Mouse (Mus musculus) CD8-positive naive resting alpha-beta T cell, adult 2 months (primary cell): ENCODE results near the gene Ccdc103.

Experiments used
- DNase-seq, 2 experiments: peaks; one replicate each; pipeline ENCODE4 v3.0.0; 2022; ENCODE audit warnings: low read depth in 2 of 2, low spot score in 2 of 2

The Ccdc103 gene

DNA sequence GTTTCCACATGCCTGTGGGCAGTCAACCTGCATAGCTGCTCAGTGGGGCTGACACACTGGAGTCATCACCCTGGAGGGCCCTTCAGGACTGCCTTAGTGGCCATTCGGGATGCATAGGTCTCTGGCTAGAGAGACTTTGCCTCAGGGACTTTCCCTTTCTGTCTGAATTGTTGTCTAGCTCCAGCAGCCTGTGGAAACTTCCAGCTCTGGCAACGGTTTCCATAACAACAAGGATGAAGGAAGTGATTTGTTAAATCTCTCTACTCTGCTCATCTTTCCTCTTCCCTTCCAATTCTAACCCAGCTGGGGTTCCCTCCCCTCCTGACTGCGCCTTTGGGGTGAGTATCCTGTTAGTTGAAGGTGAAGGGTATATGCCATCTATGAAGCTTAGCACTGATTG, 7.1 kb downstream of the Ccdc103 start:
- DNase-seq = no peak

DNA sequence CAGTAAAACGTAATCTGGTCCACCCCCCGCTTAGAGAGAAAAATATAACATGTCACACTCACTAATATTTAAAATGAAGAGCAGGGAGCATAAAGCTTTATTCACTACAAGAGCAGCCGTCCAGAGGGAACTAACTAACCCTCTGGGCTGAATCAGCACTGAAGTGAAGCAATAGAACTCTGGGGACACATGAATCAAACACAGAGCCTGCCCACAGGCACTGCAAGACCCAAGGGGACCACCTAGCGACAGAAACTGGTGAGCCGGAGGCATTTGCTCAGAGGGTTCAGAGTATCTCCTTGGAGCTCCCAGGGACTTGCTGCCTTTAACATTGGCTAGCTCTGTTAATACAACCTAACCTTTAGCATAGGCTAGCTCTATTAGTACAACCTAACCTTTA, 9.1 kb downstream of the Ccdc103 start:
- no peak for DNase-seq

DNA sequence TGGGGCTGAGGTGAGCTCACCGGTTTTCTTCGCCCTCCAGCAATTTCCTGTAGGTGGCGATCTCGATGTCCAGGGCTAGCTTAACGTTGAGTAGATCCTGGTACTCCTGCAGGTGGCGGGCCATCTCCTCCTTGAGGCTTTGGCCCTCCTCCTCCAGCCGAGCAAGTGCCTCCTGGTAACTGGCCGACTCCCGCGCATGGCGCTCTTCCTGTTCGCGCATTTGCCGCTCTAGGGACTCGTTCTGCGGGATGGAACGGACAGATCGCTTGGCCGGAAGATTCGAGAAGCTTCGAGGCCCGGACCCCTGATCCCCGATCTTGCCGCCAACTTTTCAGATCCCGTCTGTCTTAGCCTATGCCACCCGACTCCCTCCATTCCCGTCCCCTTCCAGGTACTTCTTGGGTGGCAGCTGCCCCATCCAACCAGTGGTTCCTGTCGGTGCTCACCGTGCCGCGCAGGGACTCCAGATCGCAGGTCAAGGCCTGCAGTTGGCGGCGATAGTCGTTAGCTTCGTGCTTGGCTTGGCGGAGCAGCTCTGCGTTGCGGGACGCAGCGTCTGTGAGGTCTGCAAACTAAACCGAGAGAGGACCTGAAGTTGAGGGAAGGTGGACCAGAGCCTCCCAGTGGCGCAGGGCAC, 12.1 kb downstream of the Ccdc103 start:
- peak; percentile 28 to 39 for DNase-seq

DNA sequence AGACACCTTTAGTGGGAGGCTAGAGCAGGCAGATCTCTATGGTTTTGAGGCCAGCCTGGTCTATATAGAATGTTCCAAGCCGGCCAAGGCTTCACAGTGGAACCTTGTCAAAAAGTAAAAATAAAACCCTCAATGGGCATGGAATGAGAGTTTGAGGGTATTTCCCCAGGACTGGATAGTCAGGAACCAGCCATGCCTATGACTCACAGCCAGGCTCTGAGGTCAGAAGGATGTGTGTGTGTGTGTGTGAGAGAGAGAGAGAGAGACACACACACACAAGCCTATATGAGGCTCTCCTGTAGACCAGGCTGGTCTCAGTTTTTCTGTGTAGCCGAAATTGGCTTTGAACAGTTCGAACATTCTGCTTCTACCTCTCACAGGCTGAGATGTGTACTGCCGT, 13.7 kb downstream of the Ccdc103 start:
- DNase-seq = no peak

DNA sequence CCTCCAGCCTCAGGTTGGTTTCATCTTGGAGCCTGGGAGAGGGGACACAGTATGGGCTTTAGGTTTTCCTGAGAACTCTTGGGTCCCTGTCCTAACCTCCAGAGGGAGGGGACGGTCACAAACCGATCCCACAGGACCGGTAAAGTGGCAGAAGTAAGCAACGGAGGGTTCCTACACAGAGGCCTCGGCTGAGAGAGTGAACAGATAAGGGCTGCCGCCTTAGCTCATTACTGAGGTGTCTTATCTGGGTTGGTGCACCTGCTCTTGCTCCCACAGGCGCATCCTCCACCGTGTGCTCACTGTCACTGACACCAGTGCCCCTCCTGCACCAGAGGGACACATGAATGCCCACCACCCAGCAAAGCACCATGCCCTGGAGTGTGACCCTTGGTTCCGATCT, 14.8 kb downstream of the Ccdc103 start:
- DNase-seq = no peak

DNA sequence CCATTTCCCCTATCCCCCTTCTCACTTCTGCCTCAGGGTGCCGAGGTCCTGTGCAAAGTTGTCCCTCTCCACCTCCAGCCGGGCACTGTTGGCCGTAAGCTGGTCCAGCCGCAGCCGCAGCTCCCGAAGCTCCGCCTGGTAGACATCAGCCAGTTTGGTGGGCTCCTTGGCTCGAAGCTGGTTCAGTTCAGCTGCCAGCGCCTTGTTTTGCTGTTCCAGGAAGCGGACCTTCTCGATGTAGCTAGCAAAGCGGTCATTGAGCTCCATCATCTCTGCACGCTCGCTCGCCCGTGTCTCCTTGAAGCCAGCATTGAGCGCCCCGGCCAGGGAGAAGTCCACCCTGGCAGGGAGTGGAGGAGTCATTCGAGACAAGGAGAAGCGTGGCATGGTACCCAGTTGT, 15.6 kb downstream of the Ccdc103 start:
- DNase-seq = no peak

DNA sequence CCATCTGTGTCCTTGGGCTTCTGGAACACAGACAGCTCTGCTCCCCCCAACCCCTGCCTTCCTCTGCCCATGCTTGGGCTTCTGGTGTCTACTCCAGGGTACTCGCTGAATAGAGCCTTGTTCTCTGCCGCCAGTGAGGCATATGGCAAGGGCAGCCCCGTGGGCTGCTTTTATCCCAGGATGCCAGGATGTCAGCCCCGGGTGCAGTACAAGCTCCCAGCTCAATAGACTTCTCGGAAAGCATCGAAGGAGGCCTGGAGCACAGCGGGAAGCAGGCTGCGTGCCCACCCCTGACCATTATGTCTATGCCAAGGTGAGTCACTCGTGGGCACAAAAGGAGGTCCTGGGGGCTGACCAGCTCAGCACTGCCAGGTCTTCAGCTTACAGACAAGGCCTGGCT, 17.4 kb downstream of the Ccdc103 start:
- no peak for DNase-seq

DNA sequence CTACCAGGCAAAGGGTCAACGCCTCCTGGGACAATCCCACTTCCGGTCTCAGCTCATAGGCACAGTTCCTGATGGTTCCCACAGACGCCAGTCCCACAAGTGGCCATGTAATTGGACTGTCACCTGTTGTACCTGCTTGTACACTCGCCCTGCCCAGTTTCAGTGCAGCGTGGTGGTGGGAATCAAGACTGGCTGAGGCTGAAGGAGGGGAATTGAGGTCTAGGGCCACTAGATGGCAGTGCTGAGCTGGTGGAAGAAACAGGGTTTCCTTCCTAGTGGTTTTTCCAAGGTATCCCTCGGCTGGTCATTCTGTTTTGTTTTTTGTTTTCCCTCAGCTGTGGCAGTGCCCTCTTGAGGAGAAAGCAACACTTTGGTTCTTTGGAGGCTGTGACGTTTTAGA, 19.8 kb downstream of the Ccdc103 start, which contains the start of gene Gfap:
Gfap (minus strand) TSS at position 150 of the 400 bp plus-strand sequence.
- DNase-seq = peak; percentile 29 to 43

DNA sequence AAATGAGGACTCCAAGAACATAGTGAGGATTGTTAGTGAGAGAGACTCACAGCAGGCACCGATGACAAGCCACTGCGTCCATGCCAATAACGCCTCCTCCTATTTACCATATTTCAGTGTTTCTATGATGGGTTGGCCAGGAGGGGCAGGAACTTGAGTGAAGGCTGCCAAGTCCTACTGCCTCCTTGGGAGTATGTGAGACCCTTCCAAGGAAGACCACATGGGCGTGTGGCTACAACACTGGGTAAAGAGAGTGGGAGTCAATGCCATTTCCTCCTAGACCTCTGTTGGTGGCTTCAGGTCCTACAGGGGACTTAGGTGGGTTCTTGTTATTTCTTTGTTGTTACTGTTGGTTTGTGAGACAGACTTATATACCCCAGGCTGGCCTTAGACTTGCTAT, 20.2 kb downstream of the Ccdc103 start:
- DNase-seq = no peak

DNA sequence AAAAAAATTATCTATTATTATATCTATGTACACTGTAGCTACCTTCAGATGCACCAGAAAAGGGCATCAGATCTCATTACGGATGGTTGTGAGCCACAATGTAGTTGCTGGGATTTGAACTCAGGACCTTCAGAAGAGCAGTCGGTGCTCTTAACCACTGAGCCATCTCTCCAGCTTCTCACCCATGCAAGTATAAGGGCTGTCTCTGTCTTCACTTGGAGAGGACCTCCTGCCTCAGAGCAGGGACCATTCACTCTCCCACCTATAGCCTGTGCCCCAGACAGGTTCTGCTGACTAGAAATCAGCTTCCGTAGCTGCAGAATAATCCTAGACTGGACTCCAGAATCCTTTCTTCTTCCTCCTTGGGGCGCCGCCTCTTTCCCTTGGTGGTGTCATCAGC, 21.1 kb downstream of the Ccdc103 start:
- no peak for DNase-seq

DNA sequence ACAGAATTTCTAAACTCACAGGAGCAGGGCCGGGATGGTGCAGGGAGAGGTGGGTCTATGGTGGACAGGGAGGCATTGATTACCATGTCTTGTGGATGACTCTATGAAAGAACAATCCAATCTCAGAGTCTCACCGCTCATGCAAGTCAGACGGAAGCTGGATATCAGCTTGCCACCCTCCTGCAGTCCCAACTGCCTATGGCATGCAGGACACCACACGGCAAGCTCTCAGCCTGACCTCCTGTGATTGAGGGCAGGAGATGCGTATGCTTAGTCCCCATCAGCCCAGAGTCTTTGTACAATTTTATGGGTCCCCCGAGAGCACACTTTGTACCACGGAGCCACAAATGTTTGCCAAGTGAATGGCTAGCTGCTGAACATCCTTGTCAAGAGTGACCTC, 22.6 kb downstream of the Ccdc103 start:
- DNase-seq = no peak

DNA sequence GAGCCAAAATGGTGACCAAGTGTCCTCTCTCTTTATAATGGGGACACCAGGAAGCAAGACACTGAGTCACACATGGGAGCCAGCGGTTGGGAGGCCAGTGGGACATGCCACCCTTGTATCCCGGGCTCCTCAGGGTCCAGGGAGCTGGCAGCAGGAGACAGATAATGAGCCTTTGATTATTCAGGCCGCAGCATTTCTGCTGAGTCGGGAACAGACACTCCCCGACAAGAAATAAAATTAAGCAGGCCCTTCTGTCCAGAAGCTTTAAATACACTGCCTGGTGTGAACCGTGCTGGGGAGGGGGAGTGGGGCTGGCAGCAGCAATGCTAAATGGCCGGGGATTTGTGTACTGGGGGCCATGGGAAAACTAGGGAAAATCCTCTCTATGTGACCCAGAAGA, 30.4 kb downstream of the Ccdc103 start:
- DNase-seq = no peak

DNA sequence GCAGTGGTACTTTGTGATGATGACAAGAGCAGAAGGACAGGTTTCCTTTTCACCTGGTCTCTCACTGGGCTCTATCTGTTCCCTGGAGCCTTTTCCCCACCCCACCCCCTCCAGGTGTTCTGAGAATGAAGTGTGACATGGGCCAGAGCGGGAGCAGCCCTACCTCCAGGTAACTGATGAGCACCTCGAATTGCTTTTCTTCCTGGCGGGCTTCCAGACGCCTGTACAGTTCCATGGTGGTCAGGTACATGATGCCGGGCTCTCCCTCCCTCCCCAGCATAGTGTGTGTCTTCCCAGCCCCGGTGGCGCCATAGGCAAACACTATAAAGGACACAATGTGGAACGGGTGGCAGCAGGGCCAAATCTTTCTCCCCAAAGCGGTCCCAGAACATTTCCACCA, 34.4 kb downstream of the Ccdc103 start:
- DNase-seq = no peak

DNA sequence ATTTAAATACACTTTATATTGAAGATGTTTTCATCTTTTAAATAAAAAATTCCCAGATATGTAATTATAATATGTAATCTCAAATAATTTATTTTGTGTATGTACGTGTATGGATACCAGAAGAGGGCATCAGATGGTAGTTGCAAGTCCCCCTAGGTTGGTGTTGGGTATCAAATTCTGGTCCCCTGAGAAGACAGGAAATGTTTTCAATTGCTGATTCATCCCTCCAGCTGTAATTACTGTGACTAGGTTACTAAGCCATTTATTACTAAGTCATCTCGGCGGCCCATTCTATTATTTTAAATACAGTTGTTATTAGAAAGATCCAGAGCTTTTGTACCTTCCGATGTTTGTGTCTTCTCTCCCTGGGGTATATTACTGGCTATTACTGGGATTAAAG, 37.1 kb downstream of the Ccdc103 start:
- no peak for DNase-seq

DNA sequence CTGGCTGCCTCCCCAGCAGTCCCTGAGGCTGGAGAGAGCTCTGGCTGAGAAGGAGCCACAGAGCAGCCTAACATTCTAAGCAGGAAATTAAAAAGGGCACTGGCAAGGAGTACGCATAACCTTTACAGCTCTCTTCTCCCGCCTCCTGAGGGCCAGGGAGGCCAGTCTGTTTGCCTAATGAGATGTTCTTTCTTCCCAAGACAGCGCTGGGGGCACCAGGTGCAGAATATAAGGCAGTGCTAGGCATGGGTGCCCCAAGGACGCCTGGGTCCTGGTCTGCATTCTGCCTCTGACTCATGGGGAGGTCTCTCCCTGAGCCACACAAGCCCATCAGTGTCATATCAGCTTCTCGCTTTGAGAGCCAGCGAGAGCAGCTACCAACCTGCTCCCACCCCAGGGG, 40.5 kb downstream of the Ccdc103 start:
- DNase-seq = no peak

DNA sequence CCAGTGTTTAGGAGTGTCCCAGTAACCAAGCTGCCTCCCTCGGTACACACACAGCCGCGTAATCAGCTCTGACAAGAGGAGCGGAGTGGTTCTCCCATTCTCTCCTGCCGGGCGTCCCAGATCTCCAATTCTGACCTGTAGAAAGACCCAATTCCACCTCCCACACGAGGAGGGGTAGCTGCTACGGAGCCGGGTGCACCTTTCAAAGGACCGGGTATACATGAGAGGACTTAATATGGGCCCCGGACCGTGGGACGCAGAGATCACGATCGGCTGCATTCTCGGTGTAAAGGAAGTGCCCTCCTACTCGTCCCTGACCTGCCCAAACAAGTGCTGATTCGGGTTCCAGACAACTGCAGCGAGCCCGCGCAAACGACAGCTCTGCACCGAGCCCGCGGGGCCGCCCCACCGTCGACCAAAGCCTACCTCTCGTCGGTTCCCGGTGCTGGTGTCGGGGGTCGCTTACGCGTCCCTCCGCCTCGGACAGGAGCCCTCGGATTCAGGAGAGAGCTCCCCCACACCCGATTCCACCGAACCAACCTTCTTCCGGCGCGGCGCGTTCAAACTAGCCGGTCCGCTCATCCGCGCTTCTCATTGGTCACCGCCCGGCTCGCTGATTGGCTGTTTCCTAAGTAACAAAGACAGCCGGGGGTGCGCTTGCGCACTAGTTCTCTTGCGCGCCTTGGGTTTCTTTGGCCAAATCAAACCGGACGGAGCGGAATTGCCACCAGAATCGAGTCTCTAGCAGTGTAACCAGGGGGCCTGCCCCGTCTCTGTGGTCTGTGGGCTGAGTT, 43.8 kb downstream of the Ccdc103 start, which contains the start of gene Kif18b:
Kif18b (minus strand) TSS at position 568 of the 794 bp plus-strand sequence.
- peak; percentile 74 to 81 for DNase-seq

DNA sequence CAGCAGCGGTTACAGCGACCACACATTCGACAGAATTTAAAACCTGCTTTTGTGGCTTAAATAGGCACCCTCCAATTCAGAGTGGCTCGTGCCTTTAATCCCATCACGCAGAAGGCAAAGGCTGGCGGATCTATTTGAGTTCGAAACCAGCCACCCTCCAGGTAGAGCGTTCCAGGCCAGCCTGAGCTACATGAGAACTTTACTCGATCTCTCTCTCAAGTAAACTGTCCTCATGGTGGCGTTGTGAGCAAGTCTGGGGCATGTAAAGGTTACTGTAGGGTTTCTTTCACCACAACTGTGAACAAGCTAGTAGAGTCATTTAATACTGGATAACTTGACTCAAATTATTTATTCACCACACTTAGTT, 44.3 kb downstream of the Ccdc103 start:
- peak in 1 of 2 experiments; percentile 68 for DNase-seq

DNA sequence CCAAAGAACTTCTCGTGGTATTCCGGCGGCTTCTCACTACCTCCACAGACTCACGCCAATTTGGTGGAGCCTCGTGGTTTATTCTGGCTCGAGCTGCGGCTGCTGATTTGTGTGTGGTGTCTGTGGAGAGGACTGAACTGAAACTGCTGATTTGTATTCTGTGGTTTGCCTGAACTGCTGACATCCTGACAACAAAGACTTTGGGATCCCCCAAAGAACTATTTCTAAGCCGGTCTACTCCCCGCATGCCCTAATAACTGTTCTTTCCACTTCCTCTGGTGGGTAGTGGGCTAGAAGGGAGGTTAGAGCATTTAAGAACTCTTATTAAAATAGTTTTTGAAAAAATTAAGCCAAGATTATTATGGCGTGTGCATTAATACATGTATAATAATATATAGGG, 49.7 kb downstream of the Ccdc103 start:
- DNase-seq = no peak
